Mouse (Mus musculus) lung, postnatal 0 days (tissue): ENCODE measurements around the gene Rpl15.

ENCODE experiments used
- CTCF ChIP-seq: IDR thresholded peaks from 2 replicates; pipeline ENCODE4 v1.5.1; 2016; ENCODE audit warnings: antibody characterized with exemption, mild to moderate bottlenecking
- EP300 ChIP-seq: IDR thresholded peaks from 2 replicates; pipeline ENCODE4 v1.6.1; 2016; ENCODE audit warnings: antibody characterized with exemption, mild to moderate bottlenecking, control low read depth

DNA sequence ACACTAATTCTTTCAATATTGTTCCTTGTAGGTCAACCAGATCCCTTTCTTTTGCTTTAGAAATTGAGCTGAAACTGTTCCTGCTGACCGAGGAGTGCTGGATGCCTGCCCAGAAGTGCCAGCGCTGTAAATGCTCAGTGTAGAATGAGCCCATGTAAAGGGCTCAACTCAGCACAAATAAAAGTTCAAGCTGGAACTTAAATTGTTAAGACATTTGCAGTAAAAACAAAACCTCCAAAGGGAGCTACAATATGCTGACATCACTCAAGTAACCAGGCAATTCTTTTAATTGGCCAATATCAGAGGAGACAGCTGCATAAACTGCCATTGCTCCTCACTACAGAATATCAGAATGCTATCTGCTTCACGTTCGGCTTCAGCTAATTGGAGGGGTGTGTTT lies 7.8 kb downstream of the Rpl15 start:
- TF ChIP-seq CTCF (no peak), EP300 (no peak)
